Mouse (Mus musculus) telencephalon, adult 2 months (tissue): ENCODE data around the gene Gpr158.

Experiments
- DNase-seq: peaks from one replicate; pipeline ENCODE4 v3.0.0-alpha.2; 2011; ENCODE audit warnings: low read depth, low spot score

The Gpr158 gene

GRCm38 (mm10) chr2:21632136-21632535 lies 264.8 kb downstream of the Gpr158 start:
- no peak for DNase-seq

GRCm38 (mm10) chr2:21665721-21666120 lies 298.4 kb downstream of the Gpr158 start:
- peak; percentile 82 for DNase-seq

GRCm38 (mm10) chr2:21676084-21676838 lies 308.9 kb downstream of the Gpr158 start:
- peak; percentile 69 for DNase-seq

- DNase-seq = no peak
These were observed 309.4 kb downstream of the Gpr158 start for GRCm38 (mm10) chr2:21676839-21677123.

- DNase-seq = no peak
These were observed 313.5 kb downstream of the Gpr158 start for GRCm38 (mm10) chr2:21680735-21681270.

- DNase-seq = no peak
These were observed 317.4 kb downstream of the Gpr158 start for GRCm38 (mm10) chr2:21684736-21685135.

- DNase-seq = no peak
These were observed 325.8 kb downstream of the Gpr158 start for GRCm38 (mm10) chr2:21693128-21693527.

- no peak for DNase-seq
These were observed 326.7 kb downstream of the Gpr158 start for GRCm38 (mm10) chr2:21693807-21694594.

- DNase-seq = peak; percentile 86
These were observed 360.7 kb downstream of the Gpr158 start for GRCm38 (mm10) chr2:21728075-21728474.

- no peak for DNase-seq
These were observed 416.4 kb downstream of the Gpr158 start for GRCm38 (mm10) chr2:21783721-21784120.

- no peak for DNase-seq
These were observed 425.8 kb downstream of the Gpr158 start for GRCm38 (mm10) chr2:21793156-21793555.

GRCm38 (mm10) chr2:21799616-21800015 lies 432.3 kb downstream of the Gpr158 start:
- no peak for DNase-seq

- DNase-seq = peak; percentile 38
These were observed 432.7 kb downstream of the Gpr158 start for GRCm38 (mm10) chr2:21800045-21800444.

GRCm38 (mm10) chr2:21808510-21808909 lies 441.2 kb downstream of the Gpr158 start:
- no peak for DNase-seq

- no peak for DNase-seq
These were observed 443.1 kb downstream of the Gpr158 start for GRCm38 (mm10) chr2:21810431-21810830.

GRCm38 (mm10) chr2:21864061-21864460 lies 496.7 kb downstream of the Gpr158 start:
- peak; percentile 39 for DNase-seq
